Mouse (Mus musculus): ENCODE measurements at regions not wholly inside any gene's neighbourhood (a gene's known extent, or its start where the extent isn't known, plus 50 kb on each side); places are given as distances from the start of the nearest gene placed in this dataset.

- H3K4me2 ChIP-seq = no peak overlapping the region
- no peak overlapping the region for H3K9ac ChIP-seq (ENCODE audit: low read depth, low read length)
- H3K4me3 ChIP-seq (ENCODE audit: low read depth, low read length) = no peak overlapping the region
- no peak for DNase-seq (ENCODE audit: low spot score)
- H3K9me3 ChIP-seq (ENCODE audit: control insufficient read depth, low read length) = peaks cover 4% of the 10 kb centered on the region; the same call in 1 of the 2 replicates
- 82% methylated on average over 9 of the region's 9 CpGs for WGBS
- no peaks in the 10 kb centered on the region for H3K36me3 ChIP-seq (ENCODE audit: control insufficient read depth, insufficient read depth, low read length)
- H3K4me1 ChIP-seq (replicated peaks; ENCODE audit: control insufficient read depth, insufficient read depth, low read length) = no peaks in the 10 kb centered on the region
- no peak overlapping the region for H3K27ac ChIP-seq (ENCODE audit: low read depth, low read length)
- no peak for ATAC-seq (replicated peaks; ENCODE audit: low FRiP score)
- no peaks in the 10 kb centered on the region for H3K27me3 ChIP-seq (replicated peaks; ENCODE audit: control insufficient read depth, insufficient read depth, low read length)
Measured at GRCm38 (mm10) chr12:107723062-107723859, 234.8 kb downstream of the 3110018I06Rik start.

- Histone ChIP-seq H3K27ac (ENCODE audit: low read depth, low read length) (no peak overlapping the region), H3K4me3 (ENCODE audit: low read depth, low read length) (no peak overlapping the region), H3K9me3 (ENCODE audit: control insufficient read depth, low read length) (peaks cover 4% of the 10 kb centered on the region; the same call in 1 of the 2 replicates), H3K4me1 (replicated peaks; ENCODE audit: control insufficient read depth, insufficient read depth, low read length) (no peaks in the 10 kb centered on the region), H3K27me3 (replicated peaks; ENCODE audit: control insufficient read depth, insufficient read depth, low read length) (no peaks in the 10 kb centered on the region), H3K36me3 (ENCODE audit: control insufficient read depth, insufficient read depth, low read length) (no peaks in the 10 kb centered on the region), H3K4me2 (no peak overlapping the region), H3K9ac (ENCODE audit: low read depth, low read length) (no peak overlapping the region)
- DNase-seq (ENCODE audit: low spot score) (no peak), ATAC-seq (replicated peaks; ENCODE audit: low FRiP score) (no peak)
- WGBS = 70% methylated on average over 14 of the region's 14 CpGs
Measured at GRCm38 (mm10) chr12:107723860-107724320, 235.5 kb downstream of the 3110018I06Rik start.

- no peaks in the 10 kb centered on the region for H3K36me3 ChIP-seq (ENCODE audit: control insufficient read depth, insufficient read depth, low read length)
- H3K4me1 ChIP-seq (replicated peaks; ENCODE audit: control insufficient read depth, insufficient read depth, low read length) = no peaks in the 10 kb centered on the region
- no peak for ATAC-seq (replicated peaks; ENCODE audit: low FRiP score)
- no peak overlapping the region for H3K4me2 ChIP-seq
- H3K9me3 ChIP-seq (ENCODE audit: control insufficient read depth, low read length) = peaks cover 4% of the 10 kb centered on the region; the same call in 1 of the 2 replicates
- no peak overlapping the region for H3K4me3 ChIP-seq (ENCODE audit: low read depth, low read length)
- no peak overlapping the region for H3K9ac ChIP-seq (ENCODE audit: low read depth, low read length)
- 70% methylated on average over 8 of the region's 8 CpGs for WGBS
- no peak overlapping the region for H3K27ac ChIP-seq (ENCODE audit: low read depth, low read length)
- no peaks in the 10 kb centered on the region for H3K27me3 ChIP-seq (replicated peaks; ENCODE audit: control insufficient read depth, insufficient read depth, low read length)
- DNase-seq (ENCODE audit: low spot score) = no peak
Measured at GRCm38 (mm10) chr12:107724467-107724866, 236.0 kb downstream of the 3110018I06Rik start.

- WGBS = 69% methylated on average over 6 of the region's 6 CpGs
- no peaks in the 10 kb centered on the region for H3K27me3 ChIP-seq (replicated peaks; ENCODE audit: control insufficient read depth, insufficient read depth, low read length)
- no peak for ATAC-seq (replicated peaks; ENCODE audit: low FRiP score)
Measured at GRCm38 (mm10) chr12:107728865-107729264, 240.4 kb downstream of the 3110018I06Rik start.

GRCm38 (mm10) chr12:107729301-107729700 lies 240.9 kb downstream of the 3110018I06Rik start:
- H3K27me3 ChIP-seq (replicated peaks; ENCODE audit: control insufficient read depth, insufficient read depth, low read length) = no peaks in the 10 kb centered on the region
- no peaks in the 10 kb centered on the region for H3K36me3 ChIP-seq (ENCODE audit: control insufficient read depth, insufficient read depth, low read length)
- 83% methylated on average over 11 of the region's 11 CpGs for WGBS
- no peak overlapping the region for H3K27ac ChIP-seq (ENCODE audit: low read depth, low read length)
- no peaks in the 10 kb centered on the region for H3K4me1 ChIP-seq (replicated peaks; ENCODE audit: control insufficient read depth, insufficient read depth, low read length)
- peaks cover 4% of the 10 kb centered on the region; the same call in 1 of the 2 replicates for H3K9me3 ChIP-seq (ENCODE audit: control insufficient read depth, low read length)
- ATAC-seq (replicated peaks; ENCODE audit: low FRiP score) (no peak), DNase-seq (ENCODE audit: low spot score) (no peak)
- no peak overlapping the region for H3K4me2 ChIP-seq
- no peak overlapping the region for H3K9ac ChIP-seq (ENCODE audit: low read depth, low read length)
- no peak overlapping the region for H3K4me3 ChIP-seq (ENCODE audit: low read depth, low read length)

More at GRCm38 (mm10) chr12:107728865-107729264, 240.4 kb downstream of the 3110018I06Rik start:
- Histone ChIP-seq H3K4me2 (no peak overlapping the region), H3K36me3 (ENCODE audit: control insufficient read depth, insufficient read depth, low read length) (no peaks in the 10 kb centered on the region), H3K4me3 (ENCODE audit: low read depth, low read length) (no peak overlapping the region), H3K4me1 (replicated peaks; ENCODE audit: control insufficient read depth, insufficient read depth, low read length) (no peaks in the 10 kb centered on the region), H3K27ac (ENCODE audit: low read depth, low read length) (no peak overlapping the region), H3K9me3 (ENCODE audit: control insufficient read depth, low read length) (peaks cover 4% of the 10 kb centered on the region; the same call in 1 of the 2 replicates), H3K9ac (ENCODE audit: low read depth, low read length) (no peak overlapping the region)
- DNase-seq (ENCODE audit: low spot score) = no peak

- H3K27me3 ChIP-seq (replicated peaks; ENCODE audit: control insufficient read depth, insufficient read depth, low read length) = no peaks in the 10 kb centered on the region
- H3K27ac ChIP-seq (ENCODE audit: low read depth, low read length) = no peak overlapping the region
- H3K9ac ChIP-seq (ENCODE audit: low read depth, low read length) = no peak overlapping the region
- H3K4me3 ChIP-seq (ENCODE audit: low read depth, low read length) = no peak overlapping the region
- ATAC-seq (replicated peaks; ENCODE audit: low FRiP score) = no peak
- H3K4me2 ChIP-seq = no peak overlapping the region
- WGBS = 68% methylated on average over 4 of the region's 4 CpGs
- no peaks in the 10 kb centered on the region for H3K4me1 ChIP-seq (replicated peaks; ENCODE audit: control insufficient read depth, insufficient read depth, low read length)
- peaks cover 4% of the 10 kb centered on the region; the same call in 1 of the 2 replicates for H3K9me3 ChIP-seq (ENCODE audit: control insufficient read depth, low read length)
- no peaks in the 10 kb centered on the region for H3K36me3 ChIP-seq (ENCODE audit: control insufficient read depth, insufficient read depth, low read length)
- no peak for DNase-seq (ENCODE audit: low spot score)
Measured at GRCm38 (mm10) chr12:107730940-107731339, 242.5 kb downstream of the 3110018I06Rik start.

- no peak overlapping the region for H3K4me3 ChIP-seq (ENCODE audit: low read depth, low read length)
Measured at GRCm38 (mm10) chr12:107734536-107734935, 246.1 kb downstream of the 3110018I06Rik start.

GRCm38 (mm10) chr12:107742641-107743040 lies 254.2 kb downstream of the 3110018I06Rik start:
- Histone ChIP-seq H3K4me1 (replicated peaks; ENCODE audit: control insufficient read depth, insufficient read depth, low read length) (no peaks in the 10 kb centered on the region), H3K4me3 (ENCODE audit: low read depth, low read length) (no peak overlapping the region), H3K27me3 (replicated peaks; ENCODE audit: control insufficient read depth, insufficient read depth, low read length) (no peaks in the 10 kb centered on the region), H3K9me3 (ENCODE audit: control insufficient read depth, low read length) (no peaks in the 10 kb centered on the region), H3K4me2 (no peak overlapping the region), H3K36me3 (ENCODE audit: control insufficient read depth, insufficient read depth, low read length) (no peaks in the 10 kb centered on the region), H3K27ac (ENCODE audit: low read depth, low read length) (no peak overlapping the region), H3K9ac (ENCODE audit: low read depth, low read length) (no peak overlapping the region)
- 80% methylated on average over 13 of the region's 13 CpGs for WGBS
- DNase-seq (ENCODE audit: low spot score) (no peak), ATAC-seq (replicated peaks; ENCODE audit: low FRiP score) (no peak)

More at GRCm38 (mm10) chr12:107734536-107734935, 246.1 kb downstream of the 3110018I06Rik start:
- Histone ChIP-seq H3K4me2 (no peak overlapping the region), H3K9ac (ENCODE audit: low read depth, low read length) (no peak overlapping the region), H3K27ac (ENCODE audit: low read depth, low read length) (no peak overlapping the region), H3K4me1 (replicated peaks; ENCODE audit: control insufficient read depth, insufficient read depth, low read length) (no peaks in the 10 kb centered on the region), H3K27me3 (replicated peaks; ENCODE audit: control insufficient read depth, insufficient read depth, low read length) (no peaks in the 10 kb centered on the region), H3K36me3 (ENCODE audit: control insufficient read depth, insufficient read depth, low read length) (no peaks in the 10 kb centered on the region), H3K9me3 (ENCODE audit: control insufficient read depth, low read length) (no peaks in the 10 kb centered on the region)
- DNase-seq (ENCODE audit: low spot score) (no peak), ATAC-seq (replicated peaks; ENCODE audit: low FRiP score) (no peak)
- WGBS = 79% methylated on average over 6 of the region's 6 CpGs

GRCm38 (mm10) chr12:107744822-107745221 lies 256.4 kb downstream of the 3110018I06Rik start:
- Histone ChIP-seq H3K27ac (ENCODE audit: low read depth, low read length) (no peak overlapping the region), H3K9ac (ENCODE audit: low read depth, low read length) (no peak overlapping the region), H3K9me3 (ENCODE audit: control insufficient read depth, low read length) (no peaks in the 10 kb centered on the region), H3K4me2 (no peak overlapping the region), H3K4me1 (replicated peaks; ENCODE audit: control insufficient read depth, insufficient read depth, low read length) (no peaks in the 10 kb centered on the region), H3K27me3 (replicated peaks; ENCODE audit: control insufficient read depth, insufficient read depth, low read length) (no peaks in the 10 kb centered on the region), H3K36me3 (ENCODE audit: control insufficient read depth, insufficient read depth, low read length) (no peaks in the 10 kb centered on the region), H3K4me3 (ENCODE audit: low read depth, low read length) (no peak overlapping the region)
- WGBS = 86% methylated on average over 8 of the region's 8 CpGs
- ATAC-seq (replicated peaks; ENCODE audit: low FRiP score) (no peak), DNase-seq (ENCODE audit: low spot score) (no peak)

All from liver, embryonic 11.5 days (tissue).